Mouse (Mus musculus): Measurements from ENCODE around the gene Lgalsl.

DNA sequence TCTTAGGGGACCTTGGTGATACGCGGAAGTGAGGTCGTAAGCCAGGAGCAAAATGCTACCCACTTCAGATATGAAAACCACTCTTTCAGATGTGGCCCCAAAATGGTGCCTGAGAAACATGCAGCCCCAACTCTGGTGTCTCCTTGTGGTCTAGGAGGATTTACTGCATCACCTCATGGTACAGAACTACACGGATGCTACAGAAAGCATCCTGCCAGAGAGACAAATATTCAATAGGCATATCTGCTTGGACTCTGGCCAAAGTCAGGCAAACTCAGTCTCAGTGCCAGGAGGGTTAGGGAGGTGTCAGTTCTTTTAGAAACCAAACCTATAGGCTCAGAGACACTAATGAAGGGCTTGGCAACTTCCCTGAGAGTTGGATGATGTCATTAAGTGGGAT lies 26.4 kb downstream of the Lgalsl start:
- TF ChIP-seq CTCF (IDR thresholded peaks at IDR 0.05; ENCODE audit: low read depth), result no peak
- TF ChIP-seq EP300 (IDR thresholded peaks at IDR 0.05; ENCODE audit: low read depth), result no peak
